Mouse (Mus musculus) Patski (cell line): ENCODE measurements around the gene Igfbp2. TPM values are rescaled to one million over a fixed set of nuclear protein-coding genes. Genes with fewer than 3 reads are reported as not detected.
A peak's percentile ranks its signal among the peaks of the same experiment; 100 is the strongest.

Experiments used
- ATAC-seq: fragments of 100-300 bp; one replicate; pipeline ENCODE4 v1.8.0; 2021
- CTCF ChIA-PET: fragments of 350-600 bp; sonication (Branson Sonifier 250); formaldehyde crosslinking; loops from one replicate; lab custom pipeline; 2022; ENCODE audit warnings: inconsistent platforms; lab: Charles Lee
- POLR2A ChIA-PET: fragments of 350-600 bp; sonication (Branson Sonifier 250); formaldehyde crosslinking; loops from one replicate; lab custom pipeline; 2022; ENCODE audit warnings: antibody characterized with exemption, inconsistent platforms; lab: Charles Lee
- DNase-seq: peaks from one replicate; pipeline ENCODE4 v3.0.0-alpha.2; 2011; ENCODE audit warnings: low read depth, low spot score
- H3K27me3 ChIP-seq: fragments of 371-371 bp; one replicate; pipeline ENCODE4 v1.5.1; 2021
- CTCF ChIP-seq: fragments of 100-300 bp; IDR thresholded peaks from one replicate; pipeline ENCODE4 v1.5.1; 2021
- in situ Hi-C: fragments of 300-500 bp; cut with MboI; formaldehyde crosslinking; loops from 3 replicates; pipeline ENCODE4 v1.11.1; 2018; ENCODE audit warnings: low pct_unique_long_range_greater_than_20kb, mixed read lengths
- polyA plus RNA-seq: library from polyadenylated mRNA; unstranded; gene quantifications from one replicate; pipeline ENCODE4 v1.2.3, GENCODE M21; 2021

The Igfbp2 gene
- polyA plus RNA-seq, 1 experiment from 2014 or later: 1,427 TPM

DNA sequence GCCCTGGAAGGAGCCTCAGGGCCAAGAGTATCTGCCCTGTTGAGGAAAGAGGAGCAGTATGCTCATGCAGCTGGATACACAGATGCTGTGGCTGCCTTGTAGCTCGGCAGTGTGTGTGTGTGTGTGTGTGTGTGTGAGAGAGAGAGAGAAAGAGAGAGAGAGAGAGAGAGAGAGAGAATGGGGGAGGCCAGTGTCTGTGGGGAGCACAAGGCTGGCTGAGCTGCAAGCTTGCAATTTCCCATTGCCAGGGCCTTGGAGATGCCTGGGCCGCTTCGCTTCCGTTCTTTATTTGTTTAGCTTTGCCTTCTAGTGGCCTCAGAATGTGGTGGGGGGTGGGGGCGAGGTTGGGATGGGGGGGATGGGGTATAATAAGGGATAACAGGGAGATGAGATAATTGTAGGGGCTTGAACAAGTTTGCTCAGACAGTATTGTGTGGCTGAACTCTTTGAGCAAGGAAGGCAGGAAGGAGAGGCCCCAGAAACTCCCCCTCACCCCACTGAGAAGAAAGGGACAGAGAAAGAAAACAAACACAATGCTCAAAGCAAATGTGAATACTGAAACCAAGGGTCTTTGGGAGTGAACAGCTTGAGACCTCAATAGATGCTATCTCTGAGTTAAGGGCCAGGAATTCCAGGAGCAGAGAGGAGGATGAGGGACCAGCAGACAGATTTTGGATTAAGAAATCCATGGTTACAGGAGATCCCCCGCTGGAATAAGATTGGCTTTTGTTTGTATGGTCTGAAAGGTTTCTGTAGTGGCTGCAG is 10.5 kb upstream of the Igfbp2 start:
- no peak for DNase-seq
- ATAC-seq: no peak
- ChIA-PET CTCF (no interaction called here), POLR2A (no interaction called here)
- no peaks in the 10 kb centered on the region for H3K27me3 ChIP-seq
- in situ Hi-C loops: no loop called here
- TF ChIP-seq CTCF: no peak

DNA sequence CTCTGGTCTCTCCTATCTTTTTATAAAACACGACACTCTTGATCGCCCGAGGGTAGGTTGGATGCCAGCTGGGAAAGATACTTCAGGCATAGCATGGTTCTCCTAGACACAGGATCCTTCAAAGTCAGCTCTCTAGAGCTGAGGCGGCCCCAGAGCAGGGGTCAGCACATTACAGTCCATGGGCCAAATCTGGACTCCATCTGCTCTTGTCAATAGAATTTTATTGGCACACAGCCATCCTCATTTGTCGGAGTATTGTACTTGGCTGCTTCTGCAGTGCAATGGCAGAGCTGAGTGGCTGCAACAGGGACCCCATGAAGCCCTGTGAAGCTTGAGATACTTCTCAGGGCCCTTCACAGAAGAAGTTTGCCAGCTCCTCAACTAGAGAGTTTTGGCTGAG is 9.1 kb upstream of the Igfbp2 start:
- no peak for TF ChIP-seq CTCF
- H3K27me3 ChIP-seq: no peaks in the 10 kb centered on the region
- DNase-seq (no peak), ATAC-seq (no peak)
- ChIA-PET POLR2A (no interaction called here), CTCF (no interaction called here)
- in situ Hi-C loops: no loop called here

DNA sequence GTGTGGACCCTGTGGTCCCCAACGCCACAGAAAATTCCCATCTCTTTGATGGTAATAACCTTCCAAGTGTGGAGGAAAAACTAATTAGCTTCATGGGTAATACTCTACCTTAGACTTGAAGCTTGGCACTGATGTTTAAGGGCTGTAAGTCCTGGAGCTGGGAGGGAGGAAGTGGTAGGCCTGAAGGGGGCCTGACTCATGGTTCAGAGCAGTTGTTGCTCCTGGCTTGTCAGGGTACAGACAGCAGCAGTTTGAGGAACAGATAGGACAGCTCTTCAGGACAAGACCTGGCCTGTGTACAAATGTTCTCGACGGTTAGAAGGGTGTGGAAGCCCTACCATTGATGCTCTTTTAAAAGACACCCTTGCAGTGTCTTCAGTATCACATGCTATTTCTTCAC is 8.7 kb upstream of the Igfbp2 start:
- no peak for DNase-seq
- CTCF ChIA-PET: no interaction called here
- POLR2A ChIA-PET: interaction anchor here (0.6 to 0.7 kb wide), 2 partner anchors 33 to 527 kb away, joined by 4 to 6 read pairs; no protein-coding TSS in a partner anchor
- no peak for ATAC-seq
- TF ChIP-seq CTCF: no peak
- H3K27me3 ChIP-seq: no peaks in the 10 kb centered on the region
- in situ Hi-C loops: no loop called here

DNA sequence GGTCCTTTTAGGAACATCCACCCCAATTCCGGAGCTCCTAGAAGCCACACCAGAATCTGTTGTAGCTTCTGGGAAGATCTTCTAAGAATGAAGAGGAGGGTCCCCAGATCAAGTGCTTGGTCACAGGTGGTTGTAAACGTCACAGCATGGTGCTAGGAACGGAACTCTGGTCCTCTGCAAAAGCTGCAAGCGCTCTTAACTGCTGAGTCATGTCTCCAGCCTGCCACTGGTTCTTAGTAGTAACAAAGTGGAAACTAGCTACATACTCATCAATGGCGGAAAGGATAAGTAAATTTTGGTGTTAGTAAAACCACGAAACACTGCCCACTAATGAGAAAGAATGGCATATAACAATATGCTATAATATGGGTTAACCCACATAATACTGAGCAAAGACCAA is 4.3 kb upstream of the Igfbp2 start:
- POLR2A ChIA-PET: no interaction called here
- in situ Hi-C loops: no loop called here

DNA sequence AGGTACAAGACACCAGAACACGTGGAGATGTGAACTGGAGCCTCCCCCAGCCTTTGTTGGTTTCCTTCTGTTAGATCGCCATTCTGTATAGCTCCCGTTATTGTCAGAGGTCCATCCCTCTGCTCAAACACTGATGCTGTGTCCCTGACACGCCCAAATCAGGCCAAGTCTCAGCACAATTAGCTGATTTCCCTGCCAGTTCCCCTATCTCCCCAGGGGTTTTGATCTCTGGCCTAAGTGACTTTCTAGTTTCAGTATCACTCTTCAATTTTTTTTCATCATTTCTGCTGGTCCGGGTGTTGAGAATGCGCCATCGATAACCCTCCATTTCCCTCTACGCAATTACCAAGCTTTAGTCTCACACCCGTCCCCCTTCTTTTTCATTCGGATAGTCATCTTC is 1.4 kb upstream of the Igfbp2 start:
- POLR2A ChIA-PET: no interaction called here
- DNase-seq (no peak), ATAC-seq (no peak)
- H3K27me3 ChIP-seq: no peaks in the 10 kb centered on the region
- in situ Hi-C loops: no loop called here
- CTCF ChIA-PET: interaction anchor here (2.8 kb wide), 1 partner anchor 103 kb away, joined by 12 read pairs; no protein-coding TSS in a partner anchor
- TF ChIP-seq CTCF: no peak

More for the DNA sequence above, 4.3 kb upstream of the Igfbp2 start:
- ATAC-seq: no peak
- TF ChIP-seq CTCF: no peak
- DNase-seq: no peak
- no peaks in the 10 kb centered on the region for H3K27me3 ChIP-seq
- CTCF ChIA-PET: interaction anchor here (0.7 to 1.4 kb wide), 3 partner anchors 10 to 100 kb away, joined by 3 to 4 read pairs (median 3); no protein-coding TSS in a partner anchor

DNA sequence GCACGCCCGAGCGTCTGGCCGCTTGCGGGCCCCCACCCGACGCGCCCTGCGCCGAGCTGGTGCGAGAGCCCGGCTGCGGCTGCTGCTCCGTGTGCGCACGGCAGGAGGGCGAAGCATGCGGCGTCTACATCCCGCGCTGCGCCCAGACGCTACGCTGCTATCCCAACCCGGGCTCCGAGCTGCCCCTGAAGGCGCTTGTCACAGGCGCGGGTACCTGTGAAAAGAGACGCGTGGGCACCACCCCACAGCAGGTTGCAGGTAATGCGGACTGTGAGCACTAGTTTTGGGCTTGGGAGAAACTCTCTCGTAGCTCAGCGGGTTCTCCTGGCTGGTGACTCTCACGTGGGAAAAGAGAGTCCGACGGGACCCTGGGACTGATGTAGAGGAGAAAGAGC is 401 bp downstream of the Igfbp2 start:
- TF ChIP-seq CTCF: no peak
- CTCF ChIA-PET: interaction anchor here (1.0 to 2.8 kb wide), 3 partner anchors 34 to 105 kb away, joined by 3 to 12 read pairs (median 3); no protein-coding TSS in a partner anchor
- POLR2A ChIA-PET: interaction anchor here (1.0 to 2.1 kb wide), 7 partner anchors 20 to 85 kb away, joined by 3 to 8 read pairs (median 4); no protein-coding TSS in a partner anchor
- peak; percentile 54 for ATAC-seq
- DNase-seq: no peak
- no peaks in the 10 kb centered on the region for H3K27me3 ChIP-seq
- in situ Hi-C loops: loop anchor here (25.0 kb wide), 2 partner anchors 1213 to 1737 kb away; no protein-coding TSS in a partner anchor

DNA sequence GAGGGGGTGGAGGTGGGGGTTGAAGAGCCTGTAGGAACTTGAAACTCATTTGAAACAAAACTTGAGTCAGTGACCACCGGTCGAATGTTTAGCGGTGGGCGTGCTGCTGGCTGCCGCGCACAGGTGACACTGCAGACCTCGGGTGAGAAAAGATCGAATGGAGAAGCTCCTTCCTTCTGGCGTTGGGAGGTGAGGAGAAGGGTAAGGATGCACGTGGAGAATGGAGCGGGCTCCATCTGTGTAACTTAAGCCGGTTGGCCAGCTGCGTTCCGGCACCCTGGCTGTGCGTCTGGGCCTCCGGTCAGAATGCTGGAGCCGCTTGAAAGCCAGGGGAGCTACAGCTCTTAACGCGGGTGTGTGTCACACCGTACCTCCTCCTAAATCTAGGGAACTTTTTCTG is 983 bp downstream of the Igfbp2 start:
- POLR2A ChIA-PET: interaction anchor here (0.6 to 2.1 kb wide), 10 partner anchors 15 to 146 kb away, joined by 3 to 8 read pairs (median 4); no protein-coding TSS in a partner anchor
- in situ Hi-C loops: loop anchor here (25.0 kb wide), 2 partner anchors 1212 to 1738 kb away; no protein-coding TSS in a partner anchor
- ATAC-seq (no peak), DNase-seq (no peak)
- H3K27me3 ChIP-seq: no peaks in the 10 kb centered on the region
- CTCF ChIA-PET: interaction anchor here (1.0 to 2.8 kb wide), 3 partner anchors 46 to 106 kb away, joined by 3 to 12 read pairs (median 3); no protein-coding TSS in a partner anchor
- no peak for TF ChIP-seq CTCF

DNA sequence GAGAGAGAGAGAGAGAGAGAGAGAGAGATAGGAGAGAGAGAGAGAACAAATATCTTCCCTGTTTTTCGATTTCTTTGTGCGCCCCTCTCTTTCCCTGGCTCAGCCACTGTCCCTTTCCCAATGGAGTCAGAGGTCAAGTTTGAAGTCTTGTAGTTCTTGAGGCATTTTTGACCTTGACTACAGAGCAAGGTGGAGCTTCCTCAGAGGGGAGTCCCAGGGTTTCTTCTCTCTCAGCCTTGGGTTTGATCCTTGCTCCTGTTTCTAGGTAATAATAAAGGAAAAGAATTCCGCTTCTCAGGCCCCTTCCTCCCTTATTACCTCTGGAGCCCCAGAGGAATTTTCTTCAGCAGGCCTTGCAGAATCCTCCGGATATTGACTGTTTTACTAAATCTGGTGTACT is 1.6 kb downstream of the Igfbp2 start:
- no peak for TF ChIP-seq CTCF
- ATAC-seq (no peak), DNase-seq (no peak)
- H3K27me3 ChIP-seq: no peaks in the 10 kb centered on the region
- ChIA-PET POLR2A (interaction anchor here (0.6 to 2.1 kb wide), 7 partner anchors 14 to 146 kb away, joined by 3 to 8 read pairs (median 4); no protein-coding TSS in a partner anchor), CTCF (interaction anchor here (1.1 to 2.8 kb wide), 2 partner anchors 46 to 106 kb away, joined by 3 to 12 read pairs; no protein-coding TSS in a partner anchor)
- in situ Hi-C loops: loop anchor here (25.0 kb wide), 2 partner anchors 1211 to 1739 kb away; no protein-coding TSS in a partner anchor

DNA sequence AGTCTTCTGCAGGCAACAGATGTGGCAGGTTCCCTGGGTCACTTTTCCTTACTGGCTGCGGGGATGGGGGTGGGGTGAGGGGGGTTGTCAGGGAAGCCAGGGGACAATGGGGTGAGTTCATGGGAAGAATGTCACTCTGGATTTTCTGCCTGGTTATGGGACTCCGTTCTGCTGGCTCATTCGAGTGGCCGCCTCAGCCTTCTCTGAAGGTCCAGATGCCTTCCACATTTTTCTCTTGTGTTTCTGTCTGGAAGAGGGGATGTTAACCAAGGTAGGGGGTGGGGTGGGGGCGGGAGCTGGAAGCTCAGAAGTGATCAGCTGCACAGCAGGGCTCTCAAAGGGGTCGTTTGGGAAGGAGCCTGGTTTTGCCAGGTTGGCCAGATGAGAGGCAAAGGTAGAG is 2.1 kb downstream of the Igfbp2 start:
- H3K27me3 ChIP-seq: no peaks in the 10 kb centered on the region
- CTCF ChIA-PET: no interaction called here
- in situ Hi-C loops: loop anchor here (25.0 kb wide), 2 partner anchors 1211 to 1739 kb away; no protein-coding TSS in a partner anchor
- no peak for TF ChIP-seq CTCF
- DNase-seq (no peak), ATAC-seq (no peak)
- POLR2A ChIA-PET: interaction anchor here (0.9 to 2.1 kb wide), 2 partner anchors 48 to 108 kb away, joined by 3 to 7 read pairs; no protein-coding TSS in a partner anchor

DNA sequence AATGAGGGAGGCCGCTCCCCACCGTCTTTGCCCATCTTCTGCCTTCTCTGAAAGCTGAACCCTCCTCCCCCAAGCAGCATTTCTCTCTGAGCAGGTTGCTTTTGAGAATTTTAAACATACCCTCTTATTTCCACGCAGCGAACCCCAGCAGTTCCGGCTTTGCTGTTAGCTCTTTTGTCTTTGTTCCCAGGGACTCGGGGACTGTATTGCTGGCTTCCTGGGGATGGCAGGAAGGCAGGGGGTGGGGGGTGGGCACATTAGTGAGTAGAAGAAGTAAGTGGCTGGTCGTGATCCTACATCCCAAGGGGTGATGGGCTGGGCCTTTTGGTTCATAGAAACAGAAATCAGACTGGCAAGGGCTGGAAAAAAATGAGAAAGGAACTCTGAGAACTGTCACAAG is 2.6 kb downstream of the Igfbp2 start:
- in situ Hi-C loops: loop anchor here (25.0 kb wide), 2 partner anchors 1210 to 1740 kb away; no protein-coding TSS in a partner anchor
- H3K27me3 ChIP-seq: no peaks in the 10 kb centered on the region
- no peak for ATAC-seq
- no peak for DNase-seq
- CTCF ChIA-PET: no interaction called here
- TF ChIP-seq CTCF: no peak
- POLR2A ChIA-PET: interaction anchor here (0.9 kb wide), 1 partner anchor 108 kb away, joined by 3 read pairs; no protein-coding TSS in a partner anchor
